ENCODE assay signal across 12 mouse cellular contexts in the genomic region with DNA sequence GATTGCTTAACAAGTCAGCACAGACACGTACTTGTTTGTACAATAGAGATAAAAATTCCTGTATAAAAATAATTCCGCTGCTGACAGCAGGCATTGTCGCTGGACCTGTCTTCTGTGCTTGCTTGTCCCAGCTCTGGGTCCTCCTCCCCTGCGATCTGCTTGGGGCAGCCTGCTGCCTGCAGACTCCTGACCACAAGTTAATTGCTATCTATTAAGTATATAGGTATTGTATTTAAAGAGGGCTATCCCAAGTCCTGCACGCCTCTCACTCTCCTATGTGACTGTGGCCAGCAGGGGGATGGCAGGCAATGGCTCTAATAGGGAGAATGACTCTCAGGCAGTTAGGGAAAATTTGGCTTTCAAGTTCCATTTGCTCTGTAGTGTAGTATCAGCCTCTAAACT. TPM values are rescaled to one million over a fixed set of nuclear protein-coding genes. Genes with fewer than 3 reads are reported as not detected.
DNase-seq lines count a peak whose midpoint lies in the region; ATAC-seq and TF ChIP-seq lines count a peak whose summit lies in the region.
"Had no signal": no experiment of that assay in that cellular context is flagged by ENCODE, and none has a peak within 500 bp of the region (broad histone marks: within the 10 kb centered on the region; RNA-seq: fewer than 3 reads in every experiment).

No protein-coding gene starts in this region.

- H3K4me2 ChIP-seq in intestine, postnatal 0 days (replicated peaks; ENCODE audit: low read depth), result no peak overlapping the region
- no peak overlapping the region for H3K4me2 ChIP-seq in intestine, embryonic 15.5 days (replicated peaks)
- no peak overlapping the region for H3K4me2 ChIP-seq in CH12.LX (ENCODE audit: insufficient read depth, low read depth, poor library complexity, severe bottlenecking)
- H3K4me2 ChIP-seq in hindbrain, postnatal 0 days (ENCODE audit: low read depth, low read length), result no peak overlapping the region

- 44% methylated on average over 5 of the region's 5 CpGs for WGBS in intestine, postnatal 0 days
- 56% methylated on average over 5 of the region's 5 CpGs for WGBS in intestine, embryonic 15.5 days
- whole genome bisulfite sequencing in bone marrow, adult 2 months, result 61% methylated on average over 5 of the region's 5 CpGs
- 50% methylated on average over 5 of the region's 5 CpGs for WGBS in hindbrain, postnatal 0 days

- ATAC-seq in intestine, postnatal 0 days, result no peak
- no peak for ATAC-seq in intestine, embryonic 15.5 days
- 0 out of 2 replicates have a peak, but pooled peaks have one; percentile 25 for ATAC-seq in hindbrain, postnatal 0 days

- no peak for DNase-seq in CH12.LX (ENCODE audit: extremely low read depth)
- no peak for DNase-seq in hindbrain, postnatal 0 days (ENCODE audit: low spot score)
- no peak for DNase-seq in adrenal gland, postnatal 10 days
- DNase-seq in ovary, adult 18-20 months (ENCODE audit: low spot score), result no peak
- DNase-seq: spleen, adult 18-20 months had no signal

- dilution Hi-C loops in CH12.LX (cut with MboI; ENCODE audit: extremely low pct_ligation_motif_present, extremely low pct_unique_long_range_greater_than_20kb, low sequenced_read_pairs), result no loop called here

- peak; percentile 56 for TF ChIP-seq CTCF in intestine, postnatal 0 days (IDR thresholded peaks at IDR 0.05; ENCODE audit: low read depth)
- TF ChIP-seq CTCF in CH12.LX (conservative IDR thresholded peaks at IDR 0.05 in 1 of 2, IDR thresholded peaks at IDR 0.05 in 1 of 2; ENCODE audit: low read depth in 2 of 2, low read length in 2 of 2), result peak in 1 of 2 experiments; percentile 35; a peak in 2 of 4 replicates
- TF ChIP-seq CTCF in bone marrow, adult 2 months (IDR thresholded peaks at IDR 0.05; ENCODE audit: control insufficient read depth, insufficient read depth, low read length), result 0 out of 2 replicates have a peak, but pooled peaks have one; percentile 22
- peak; percentile 62 for TF ChIP-seq CTCF in hindbrain, postnatal 0 days (IDR thresholded peaks at IDR 0.05; ENCODE audit: low read depth)

- H3K79me2 ChIP-seq in CH12.LX (replicated peaks; ENCODE audit: control insufficient read depth, extremely low read depth, insufficient read depth, poor library complexity, severe bottlenecking), result no peaks in the 10 kb centered on the region; the same call in 1 of the 2 replicates

- H3K4me1 ChIP-seq in intestine, postnatal 0 days (replicated peaks; ENCODE audit: control insufficient read depth, insufficient read depth, low read length), result 0 out of 2 replicates have a peak, but pooled peaks cover 6% of the 10 kb centered on the region
- peaks cover 21% of the 10 kb centered on the region for H3K4me1 ChIP-seq in intestine, embryonic 15.5 days (replicated peaks)
- H3K4me1 ChIP-seq in CH12.LX (ENCODE audit: control insufficient read depth in 1 of 2, insufficient read depth in 2 of 2), result peaks cover 5 to 96% of the 10 kb centered on the region in 2 experiments
- H3K4me1 ChIP-seq in bone marrow, adult 2 months (ENCODE audit: control insufficient read depth, insufficient read depth, low read length), result peaks cover 3% of the 10 kb centered on the region; the same call in 1 of the 2 replicates
- H3K4me1 ChIP-seq in hindbrain, postnatal 0 days (ENCODE audit: insufficient read depth, low read length), result no peaks in the 10 kb centered on the region

- H3K9ac ChIP-seq in intestine, postnatal 0 days (ENCODE audit: low read depth, low read length), result no peak overlapping the region
- H3K9ac ChIP-seq in intestine, embryonic 15.5 days, result no peak overlapping the region
- no peak overlapping the region for H3K9ac ChIP-seq in CH12.LX (ENCODE audit: insufficient read depth, low read depth)
- no peak overlapping the region for H3K9ac ChIP-seq in hindbrain, postnatal 0 days (replicated peaks; ENCODE audit: low read length)

- peak; percentile 13 for TF ChIP-seq RAD21 in CH12.LX (IDR thresholded peaks at IDR 0.05; ENCODE audit: low read depth, low read length)

- H3K27me3 ChIP-seq in intestine, postnatal 0 days (replicated peaks; ENCODE audit: control insufficient read depth, insufficient read depth, low read length), result no peaks in the 10 kb centered on the region
- H3K27me3 ChIP-seq in intestine, embryonic 15.5 days (replicated peaks), result no peaks in the 10 kb centered on the region
- no peaks in the 10 kb centered on the region for H3K27me3 ChIP-seq in CH12.LX (replicated peaks)
- no peaks in the 10 kb centered on the region for H3K27me3 ChIP-seq in hindbrain, postnatal 0 days (ENCODE audit: insufficient read depth, low read length)

- no peak for TF ChIP-seq POLR2A in CH12.LX (IDR thresholded peaks at IDR 0.05; ENCODE audit: low read depth, low read length)
- no peak for TF ChIP-seq POLR2A in bone marrow, adult 2 months (IDR thresholded peaks at IDR 0.05; ENCODE audit: borderline replicate concordance, control insufficient read depth, low read depth, low read length)

- H3K27ac ChIP-seq in intestine, postnatal 0 days (ENCODE audit: low read depth, low read length), result no peak overlapping the region
- no peak overlapping the region for H3K27ac ChIP-seq in intestine, embryonic 15.5 days
- no peak overlapping the region for H3K27ac ChIP-seq in CH12.LX (ENCODE audit: insufficient read depth, low read depth)
- H3K27ac ChIP-seq in bone marrow, adult 2 months (ENCODE audit: control insufficient read depth, insufficient read depth, low read depth, low read length, poor library complexity), result no peak overlapping the region
- peak overlapping the region; percentile 7; the same call in 1 of the 2 replicates for H3K27ac ChIP-seq in hindbrain, postnatal 0 days

- no peak for TF ChIP-seq EP300 in CH12.LX (IDR thresholded peaks at IDR 0.05; ENCODE audit: low read length)

- in situ Hi-C loops in CH12.LX (cut with MboI; ENCODE audit: low pct_ligation_motif_present, low pct_unique_long_range_greater_than_20kb, low sequenced_read_pairs), result no loop called here

- no peak overlapping the region for H3K4me3 ChIP-seq in intestine, postnatal 0 days (ENCODE audit: low read depth, low read length)
- H3K4me3 ChIP-seq in intestine, embryonic 15.5 days (replicated peaks), result no peak overlapping the region
- H3K4me3 ChIP-seq in CH12.LX (replicated peaks in 1 of 3; ENCODE audit: low read depth in 2 of 3, low read length in 2 of 3, poor library complexity in 1 of 3), result no peak overlapping the region
- no peak overlapping the region for H3K4me3 ChIP-seq in bone marrow, adult 2 months (replicated peaks; ENCODE audit: control insufficient read depth, low read depth, low read length)
- no peak overlapping the region for H3K4me3 ChIP-seq in hindbrain, postnatal 0 days (ENCODE audit: low read length)

- no peaks in the 10 kb centered on the region for H3K9me3 ChIP-seq in intestine, postnatal 0 days (ENCODE audit: control insufficient read depth)
- no peaks in the 10 kb centered on the region for H3K9me3 ChIP-seq in intestine, embryonic 15.5 days
- H3K9me3 ChIP-seq in CH12.LX (replicated peaks; ENCODE audit: low read length), result no peaks in the 10 kb centered on the region
- H3K9me3 ChIP-seq in hindbrain, postnatal 0 days (ENCODE audit: low read length), result no peaks in the 10 kb centered on the region

- H3K36me3 ChIP-seq in intestine, postnatal 0 days (ENCODE audit: control insufficient read depth, insufficient read depth), result no peaks in the 10 kb centered on the region
- H3K36me3 ChIP-seq in intestine, embryonic 15.5 days, result no peaks in the 10 kb centered on the region
- H3K36me3 ChIP-seq in CH12.LX (replicated peaks in 1 of 2; ENCODE audit: control insufficient read depth in 1 of 2, insufficient read depth in 1 of 2, low read length in 1 of 2), result peaks cover 0 to 81% of the 10 kb centered on the region in 2 experiments
- H3K36me3 ChIP-seq in hindbrain, postnatal 0 days (ENCODE audit: insufficient read depth, low read length), result no peaks in the 10 kb centered on the region

TF ChIP-seq in CH12.LX, 34 proteins besides CTCF, POLR2A, EP300 and RAD21:
- TF ChIP-seq SMC3 (IDR thresholded peaks at IDR 0.05; ENCODE audit: low read depth, low read length) (peak; percentile 30), HCFC1 (IDR thresholded peaks at IDR 0.05; ENCODE audit: low read depth, low read length) (no peak)

RNA-seq across cellular contexts. Expression of a gene that starts 16.2 kb away (rescaled TPM):
- polyA plus RNA-seq in intestine, postnatal 0 days (2015; fragmentation: Nextera tagmentation; extraction: Ambion mirVana), result 5.9 and 6.5 TPM in 2 replicates
- polyA plus RNA-seq in intestine, embryonic 15.5 days (2015; fragmentation: Nextera tagmentation; extraction: Ambion mirVana), result 17.3 and 19.7 TPM in 2 replicates
- total RNA-seq in CH12.LX (2012; rRNA removed) (6.8 and 9.0 TPM in 2 replicates), CH12.LX (2014; rRNA removed) (13.4 and 13.9 TPM in 2 replicates)
- polyA plus RNA-seq in CH12.LX (2012; ENCODE audit: insufficient read length, low read depth), result 52.1 and 57.9 TPM in 2 replicates
- polyA plus RNA-seq in bone marrow, adult 2 months (2011; ENCODE audit: insufficient read depth, insufficient read length, low replicate concordance, missing spikeins), result 23.1 and 23.5 TPM in 2 replicates
- 32.2 and 32.3 TPM in 2 replicates for total RNA-seq in hindbrain, postnatal 0 days (2014; rRNA removed)
- polyA plus RNA-seq in hindbrain, postnatal 0 days (2015; fragmentation: Nextera tagmentation; extraction: Ambion mirVana), result 69.8 and 73.5 TPM in 2 replicates
- total RNA-seq in adrenal gland, postnatal 10 days (2021), result 1 to 10 TPM; 3.3 to 4.8 TPM

RNA-seq across cellular contexts. Expression of a gene that starts 19.2 kb away (rescaled TPM):
- not detected in 2 replicates for polyA plus RNA-seq in intestine, postnatal 0 days (2015; fragmentation: Nextera tagmentation; extraction: Ambion mirVana)
- polyA plus RNA-seq in intestine, embryonic 15.5 days (2015; fragmentation: Nextera tagmentation; extraction: Ambion mirVana), result not detected in 2 replicates
- total RNA-seq in CH12.LX (2012; rRNA removed) (not detected in 2 replicates), CH12.LX (2014; rRNA removed) (not detected in 2 replicates)
- polyA plus RNA-seq in CH12.LX (2012; ENCODE audit: insufficient read length, low read depth), result not detected in 2 replicates
- not detected in 2 replicates for polyA plus RNA-seq in bone marrow, adult 2 months (2011; ENCODE audit: insufficient read depth, insufficient read length, low replicate concordance, missing spikeins)
- not detected in 2 replicates for total RNA-seq in hindbrain, postnatal 0 days (2014; rRNA removed)
- not detected in 2 replicates for polyA plus RNA-seq in hindbrain, postnatal 0 days (2015; fragmentation: Nextera tagmentation; extraction: Ambion mirVana)
- not detected for total RNA-seq in adrenal gland, postnatal 10 days (2021)
- total RNA-seq: adrenal gland, postnatal 4 days; ES-E14; gastrocnemius, adult 8-10 months had no signal
- polyA plus RNA-seq: liver, embryonic 16.5 days had no signal
